Mouse (Mus musculus): ENCODE results near the gene Ccdc88c. TPM values are rescaled to one million over a fixed set of nuclear protein-coding genes. Genes with fewer than 3 reads are reported as not detected.

Gene Ccdc88c
- polyA plus RNA-seq, 1 experiment from 2014 or later = 22.6 TPM

DNA sequence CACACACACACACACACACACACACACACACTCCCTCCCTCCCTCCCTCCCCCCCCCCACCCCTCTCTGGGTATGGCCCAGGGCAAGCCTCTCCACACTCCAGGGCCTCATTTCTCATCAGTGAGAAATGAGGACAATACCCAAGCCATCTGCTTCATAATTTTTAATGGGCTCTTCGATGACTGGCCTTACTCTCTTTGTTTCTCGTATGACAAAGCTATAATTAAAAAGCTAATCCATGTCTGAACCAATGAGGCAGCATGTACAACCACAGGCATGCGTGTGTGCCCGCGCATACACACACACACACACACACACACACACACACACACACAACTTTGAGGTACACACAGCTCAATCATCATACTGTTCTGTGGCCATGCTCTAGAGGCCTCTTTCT is 23.9 kb downstream of the Ccdc88c start:
- 92% methylated on average over 5 of the region's 5 CpGs for WGBS
- Histone ChIP-seq H3K9me3 (no peaks in the 10 kb centered on the region), H3K36me3 (replicated peaks) (peaks cover 8% of the 10 kb centered on the region), H3K27ac (peak overlapping the region; percentile 68), H3K4me1 (peaks cover 97% of the 10 kb centered on the region), H3K4me3 (no peak overlapping the region), H3K27me3 (ENCODE audit: poor library complexity, severe bottlenecking) (no peaks in the 10 kb centered on the region)
- no peak for DNase-seq (ENCODE audit: extremely low spot score, low spot score)

GRCm38 (mm10) chr12:101002801-101003513 is 25.9 kb downstream of the Ccdc88c start:
- DNase-seq (ENCODE audit: extremely low spot score, low spot score) = no peak
- Histone ChIP-seq H3K9me3 (no peaks in the 10 kb centered on the region), H3K27ac (peak overlapping the region; percentile 31), H3K27me3 (ENCODE audit: poor library complexity, severe bottlenecking) (no peaks in the 10 kb centered on the region), H3K4me3 (no peak overlapping the region), H3K4me1 (peaks cover 100% of the 10 kb centered on the region), H3K36me3 (replicated peaks) (peaks cover 8% of the 10 kb centered on the region)
- WGBS = 33% methylated on average over 4 of the region's 4 CpGs

- Histone ChIP-seq H3K4me1 (peaks cover 100% of the 10 kb centered on the region), H3K36me3 (replicated peaks) (peaks cover 11% of the 10 kb centered on the region), H3K27ac (peak overlapping the region; percentile 66; the same call in 1 of the 2 replicates), H3K9me3 (no peaks in the 10 kb centered on the region), H3K27me3 (ENCODE audit: poor library complexity, severe bottlenecking) (no peaks in the 10 kb centered on the region), H3K4me3 (no peak overlapping the region)
- WGBS = 56% methylated on average over 7 of the region's 7 CpGs
- DNase-seq (ENCODE audit: extremely low spot score, low spot score) = no peak
These were observed 29.5 kb downstream of the Ccdc88c start for GRCm38 (mm10) chr12:100999061-100999954.

DNA sequence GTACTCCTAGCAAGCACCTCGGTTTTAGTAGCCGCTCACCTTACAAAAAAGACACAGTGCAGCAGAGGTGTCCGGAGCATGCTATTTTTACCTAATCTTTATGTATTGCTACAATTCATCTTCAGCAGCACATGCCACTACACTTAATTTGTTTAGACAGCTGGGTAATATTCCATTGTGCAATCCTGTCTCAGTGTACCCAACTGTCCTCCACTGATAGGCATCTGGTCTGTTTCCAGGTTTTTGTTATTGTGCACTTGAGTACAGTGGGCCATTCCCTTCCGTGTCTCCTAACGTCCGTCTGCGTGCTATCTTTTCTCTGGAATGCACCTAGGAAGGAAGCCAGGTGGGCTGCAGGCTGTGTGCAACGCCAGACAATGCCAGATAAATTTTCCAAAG is 30.3 kb downstream of the Ccdc88c start:
- Histone ChIP-seq H3K4me3 (no peak overlapping the region), H3K27ac (peak overlapping the region; percentile 66), H3K9me3 (no peaks in the 10 kb centered on the region), H3K36me3 (replicated peaks) (peaks cover 11% of the 10 kb centered on the region), H3K27me3 (ENCODE audit: poor library complexity, severe bottlenecking) (no peaks in the 10 kb centered on the region), H3K4me1 (peaks cover 100% of the 10 kb centered on the region)
- WGBS = 66% methylated on average over 8 of the region's 8 CpGs
- no peak for DNase-seq (ENCODE audit: extremely low spot score, low spot score)

GRCm38 (mm10) chr12:100997830-100998563 is 30.9 kb downstream of the Ccdc88c start:
- 18% methylated on average over 10 of the region's 10 CpGs for WGBS
- H3K4me1 ChIP-seq = peaks cover 100% of the 10 kb centered on the region

GRCm38 (mm10) chr12:100996378-100996898 is 32.4 kb downstream of the Ccdc88c start:
- WGBS = 4% methylated on average over 5 of the region's 5 CpGs
- Histone ChIP-seq H3K36me3 (replicated peaks) (peaks cover 23% of the 10 kb centered on the region), H3K4me3 (no peak overlapping the region; the same call in 1 of the 2 replicates), H3K27ac (peak overlapping the region; percentile 66; the same call in 1 of the 2 replicates), H3K4me1 (peaks cover 99% of the 10 kb centered on the region), H3K27me3 (ENCODE audit: poor library complexity, severe bottlenecking) (0 out of 2 replicates have a peak, but pooled peaks cover 4% of the 10 kb centered on the region), H3K9me3 (no peaks in the 10 kb centered on the region)
- peak; percentile 36 for DNase-seq (ENCODE audit: extremely low spot score, low spot score)

More at GRCm38 (mm10) chr12:100997830-100998563, 30.9 kb downstream of the Ccdc88c start:
- Histone ChIP-seq H3K4me3 (no peak overlapping the region), H3K9me3 (no peaks in the 10 kb centered on the region), H3K27ac (peak overlapping the region; percentile 66; the same call in 1 of the 2 replicates), H3K27me3 (ENCODE audit: poor library complexity, severe bottlenecking) (no peaks in the 10 kb centered on the region), H3K36me3 (replicated peaks) (peaks cover 17% of the 10 kb centered on the region)
- DNase-seq (ENCODE audit: extremely low spot score, low spot score) = peak; percentile 49

- no peak for DNase-seq (ENCODE audit: extremely low spot score, low spot score)
- peaks cover 21% of the 10 kb centered on the region for H3K36me3 ChIP-seq (replicated peaks)
- H3K9me3 ChIP-seq = no peaks in the 10 kb centered on the region
- peaks cover 99% of the 10 kb centered on the region for H3K4me1 ChIP-seq
- WGBS = 28% methylated on average over 16 of the region's 16 CpGs
- H3K27me3 ChIP-seq (ENCODE audit: poor library complexity, severe bottlenecking) = 0 out of 2 replicates have a peak, but pooled peaks cover 4% of the 10 kb centered on the region
- H3K4me3 ChIP-seq = no peak overlapping the region; the same call in 1 of the 2 replicates
- peak overlapping the region; percentile 66; the same call in 1 of the 2 replicates for H3K27ac ChIP-seq
These were observed 33.1 kb downstream of the Ccdc88c start for GRCm38 (mm10) chr12:100995607-100996377.

- no peak for DNase-seq (ENCODE audit: extremely low spot score, low spot score)
- Histone ChIP-seq H3K27me3 (ENCODE audit: poor library complexity, severe bottlenecking) (0 out of 2 replicates have a peak, but pooled peaks cover 4% of the 10 kb centered on the region), H3K4me3 (no peak overlapping the region), H3K27ac (peak overlapping the region; percentile 66), H3K9me3 (no peaks in the 10 kb centered on the region), H3K36me3 (replicated peaks) (peaks cover 14% of the 10 kb centered on the region), H3K4me1 (peaks cover 99% of the 10 kb centered on the region)
- 81% methylated on average over 3 of the region's 3 CpGs for WGBS
These were observed 34.5 kb downstream of the Ccdc88c start for GRCm38 (mm10) chr12:100994140-100995015.

DNA sequence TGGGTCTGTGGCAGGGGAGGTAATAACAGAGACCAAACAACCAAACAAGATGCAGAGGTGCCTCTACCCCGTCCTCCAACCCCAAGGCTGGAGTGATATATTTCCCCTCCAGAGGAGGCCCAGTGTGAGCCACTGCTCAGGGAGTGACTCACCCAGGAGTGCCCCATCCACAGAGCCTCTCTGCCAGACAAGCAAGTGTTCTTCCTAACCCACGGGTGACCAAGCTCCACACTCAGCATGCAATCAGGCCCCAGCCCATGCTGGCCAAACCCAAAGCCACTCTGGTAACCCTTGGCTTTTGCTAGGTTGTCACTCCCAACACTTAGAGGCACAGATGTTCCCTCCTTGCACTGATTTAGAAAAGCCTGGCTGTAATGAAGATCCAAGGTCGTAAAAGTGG is 35.7 kb downstream of the Ccdc88c start:
- H3K27me3 ChIP-seq (ENCODE audit: poor library complexity, severe bottlenecking) = 0 out of 2 replicates have a peak, but pooled peaks cover 4% of the 10 kb centered on the region
- H3K9me3 ChIP-seq = no peaks in the 10 kb centered on the region
- H3K36me3 ChIP-seq (replicated peaks) = peaks cover 14% of the 10 kb centered on the region
- WGBS = 88% methylated on average over 3 of the region's 3 CpGs
- peaks cover 99% of the 10 kb centered on the region for H3K4me1 ChIP-seq
- DNase-seq (ENCODE audit: extremely low spot score, low spot score) = no peak
- no peak overlapping the region for H3K4me3 ChIP-seq
- no peak overlapping the region for H3K27ac ChIP-seq

DNA sequence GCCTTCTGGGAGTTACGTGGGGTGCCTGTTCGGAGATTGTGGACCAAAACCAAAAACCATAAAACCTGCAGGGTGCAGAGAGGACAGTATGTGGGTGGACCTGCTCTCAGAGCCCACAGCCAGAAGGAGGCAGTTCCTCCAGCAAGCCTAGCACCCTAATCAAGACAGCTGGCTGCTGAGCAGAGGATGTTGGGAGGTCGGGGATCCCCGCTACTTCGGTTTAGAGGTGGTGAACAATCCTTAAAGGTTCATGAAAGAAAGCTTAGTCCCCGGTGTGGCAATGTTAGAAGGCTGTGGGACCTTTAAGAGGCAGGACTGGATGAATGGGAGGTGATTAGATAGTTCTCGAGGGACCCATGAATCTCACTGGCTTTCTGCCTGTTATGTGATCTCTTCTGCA is 36.4 kb downstream of the Ccdc88c start:
- Histone ChIP-seq H3K36me3 (replicated peaks) (peaks cover 14% of the 10 kb centered on the region), H3K27me3 (ENCODE audit: poor library complexity, severe bottlenecking) (0 out of 2 replicates have a peak, but pooled peaks cover 4% of the 10 kb centered on the region), H3K4me1 (peaks cover 95% of the 10 kb centered on the region), H3K4me3 (no peak overlapping the region), H3K27ac (0 out of 2 replicates have a peak overlapping the region, but pooled peaks have one; percentile 11), H3K9me3 (no peaks in the 10 kb centered on the region)
- WGBS = 89% methylated on average over 7 of the region's 7 CpGs
- no peak for DNase-seq (ENCODE audit: extremely low spot score, low spot score)

DNA sequence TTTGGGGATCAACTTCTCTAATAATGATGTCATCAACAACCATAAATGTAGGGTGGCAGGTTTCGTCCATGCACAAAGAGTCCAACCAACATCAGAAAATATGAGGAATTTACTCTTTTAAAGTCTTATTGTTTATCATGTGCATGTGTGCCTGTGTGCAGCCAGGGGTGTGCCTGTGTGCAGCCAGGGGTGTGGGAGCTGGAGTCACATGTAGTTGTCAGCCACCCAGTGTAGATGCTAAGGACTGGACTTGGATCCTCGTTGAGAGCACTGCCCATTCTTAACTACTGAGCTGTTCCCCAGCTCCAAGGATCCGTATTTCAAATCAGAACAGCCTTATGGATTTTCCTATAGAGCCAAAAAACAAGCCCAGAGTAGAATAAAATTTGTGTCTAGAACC is 37.7 kb downstream of the Ccdc88c start:
- Histone ChIP-seq H3K4me1 (peaks cover 87% of the 10 kb centered on the region), H3K27me3 (ENCODE audit: poor library complexity, severe bottlenecking) (0 out of 2 replicates have a peak, but pooled peaks cover 4% of the 10 kb centered on the region), H3K36me3 (replicated peaks) (peaks cover 18% of the 10 kb centered on the region), H3K9me3 (no peaks in the 10 kb centered on the region), H3K27ac (peak overlapping the region; percentile 80), H3K4me3 (no peak overlapping the region)
- 76% methylated on average over 3 of the region's 3 CpGs for WGBS
- DNase-seq (ENCODE audit: extremely low spot score, low spot score) = no peak
